Mouse (Mus musculus): ENCODE measurements at regions not wholly inside any gene's neighbourhood (a gene's known extent, or its start where the extent isn't known, plus 50 kb on each side); places are given as distances from the start of the nearest gene placed in this dataset.

- no peak for TF ChIP-seq CTCF (IDR thresholded peaks at IDR 0.05; ENCODE audit: control insufficient read depth, insufficient read depth, insufficient read length)
- no peak for TF ChIP-seq MYOG (IDR thresholded peaks at IDR 0.05; ENCODE audit: control insufficient read depth, extremely low read depth, insufficient read length)
- no peak for TF ChIP-seq MAX (IDR thresholded peaks at IDR 0.05)
- no peak for TF ChIP-seq CEBPB (IDR thresholded peaks at IDR 0.05; ENCODE audit: low read depth)
Measured at GRCm38 (mm10) chr2:167778271-167778670, 88.6 kb upstream of the Tmem189 start.

Measured in C2C12 (cell line).